Mouse (Mus musculus) MN1 (cell line): ENCODE data around the gene Becn1.

ENCODE experiments used
- DNase-seq: peaks from one replicate; pipeline ENCODE4 v3.0.0-alpha.2; 2016; ENCODE audit warnings: low spot score

The Becn1 gene

DNA sequence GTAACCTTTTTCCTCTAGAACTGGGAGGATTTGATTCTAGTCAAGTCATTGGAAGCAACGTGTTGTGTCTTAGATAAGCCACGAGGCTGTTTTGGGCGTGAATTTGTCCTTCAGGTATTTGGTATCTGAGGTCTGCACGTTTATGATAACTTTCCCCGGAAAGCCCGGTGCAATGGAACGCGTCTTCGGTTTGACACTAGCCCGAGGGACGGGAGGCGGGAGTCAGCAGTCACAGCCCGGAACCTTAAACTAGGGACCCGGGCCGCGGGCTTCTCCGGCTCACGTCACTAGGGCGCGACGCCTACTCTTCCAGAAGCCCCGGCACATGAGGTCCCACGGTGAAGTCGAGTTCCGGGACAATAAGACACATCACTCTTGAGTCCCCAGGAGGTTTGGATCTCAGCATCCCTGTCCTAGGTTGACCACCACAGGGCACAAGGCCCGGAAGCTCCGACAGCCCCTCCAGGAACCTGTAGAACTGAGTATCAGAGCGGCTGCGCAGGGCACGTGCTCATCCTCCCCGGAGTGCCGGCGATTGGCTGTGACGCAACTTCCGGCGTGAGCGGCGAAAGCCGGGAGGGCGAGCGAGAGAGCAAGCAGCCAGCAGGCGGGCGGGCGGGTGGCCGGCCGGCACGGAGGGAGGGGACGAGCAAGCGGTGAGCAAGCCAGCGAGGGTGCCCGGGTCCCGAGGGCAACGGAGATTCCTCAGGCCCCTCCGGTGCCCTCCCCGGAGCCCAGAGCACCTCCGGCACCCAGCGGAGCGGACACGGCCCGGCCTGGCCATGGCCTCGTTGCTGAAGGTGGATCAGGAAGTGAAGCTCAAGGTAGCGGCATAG is 13.8 kb upstream of the Becn1 start, which contains the start of gene Psme3:
Gene Psme3, plus strand, starts transcription at position 549 of the 836 bp plus-strand sequence.
- peak; percentile 92 for DNase-seq

DNA sequence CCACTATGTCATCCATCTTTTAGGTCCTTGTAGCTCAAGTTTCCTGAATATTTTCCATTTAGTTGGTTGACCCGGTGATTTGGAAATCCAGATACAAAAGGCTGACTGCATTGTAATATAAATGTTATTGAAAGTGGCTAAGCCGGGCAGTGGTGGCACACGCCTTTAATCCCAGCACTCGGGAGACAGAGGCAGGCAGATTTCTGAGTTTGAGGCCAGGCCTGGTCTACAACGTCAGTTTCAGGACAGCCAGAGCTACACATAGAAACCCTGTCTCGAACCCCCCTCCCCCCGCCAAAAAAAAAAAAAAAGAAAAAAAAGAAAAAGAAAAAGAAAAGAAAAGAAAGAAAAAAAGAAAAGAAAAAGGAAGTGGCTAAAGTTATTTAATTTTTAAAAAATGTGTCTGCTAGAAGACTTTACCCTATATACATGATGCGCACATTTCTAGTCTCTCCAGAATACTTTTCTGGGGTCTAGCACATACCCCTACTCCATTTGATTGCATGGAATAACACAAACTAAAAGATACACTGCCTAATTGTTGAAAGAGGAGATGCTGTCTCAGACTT is 13.1 kb upstream of the Becn1 start:
- DNase-seq = no peak

DNA sequence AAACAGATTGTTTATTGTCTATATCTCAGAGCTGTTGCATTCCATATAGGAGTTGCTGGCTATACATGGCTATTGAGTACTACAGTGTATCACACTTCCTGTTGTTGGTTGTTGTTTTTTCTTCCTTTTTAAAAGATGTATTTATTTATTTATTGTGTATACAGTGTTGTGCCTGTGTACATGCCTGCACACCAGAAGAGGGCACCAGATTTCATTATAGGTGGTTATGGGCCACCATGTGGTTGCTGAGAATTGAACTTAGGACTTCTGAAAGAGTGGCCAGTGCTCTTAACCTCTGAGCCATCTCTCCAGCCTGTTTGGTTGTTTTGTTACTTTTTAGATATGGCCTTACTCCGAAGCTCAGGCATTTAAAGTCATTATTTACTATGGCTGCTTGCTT is 12.5 kb upstream of the Becn1 start:
- no peak for DNase-seq

DNA sequence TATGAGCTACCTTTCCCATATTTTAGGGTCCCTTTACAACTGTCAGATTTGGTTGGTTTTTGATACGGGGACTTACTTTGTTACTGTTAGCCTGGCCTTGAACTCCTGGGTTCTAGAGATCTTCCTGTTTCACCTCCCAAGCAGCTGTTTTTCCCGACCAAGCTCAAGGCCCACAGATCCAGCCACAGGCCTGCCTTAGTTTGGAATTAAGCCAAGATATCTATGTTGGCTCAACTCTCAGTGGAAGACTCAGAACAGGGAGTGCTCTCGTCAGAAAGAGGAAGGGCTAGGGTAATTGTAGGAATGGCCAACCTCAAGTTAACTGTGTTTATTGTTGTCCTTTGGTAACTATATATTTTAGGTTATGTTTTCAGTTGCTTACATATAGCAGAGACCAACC is 10.1 kb upstream of the Becn1 start:
- DNase-seq = no peak

DNA sequence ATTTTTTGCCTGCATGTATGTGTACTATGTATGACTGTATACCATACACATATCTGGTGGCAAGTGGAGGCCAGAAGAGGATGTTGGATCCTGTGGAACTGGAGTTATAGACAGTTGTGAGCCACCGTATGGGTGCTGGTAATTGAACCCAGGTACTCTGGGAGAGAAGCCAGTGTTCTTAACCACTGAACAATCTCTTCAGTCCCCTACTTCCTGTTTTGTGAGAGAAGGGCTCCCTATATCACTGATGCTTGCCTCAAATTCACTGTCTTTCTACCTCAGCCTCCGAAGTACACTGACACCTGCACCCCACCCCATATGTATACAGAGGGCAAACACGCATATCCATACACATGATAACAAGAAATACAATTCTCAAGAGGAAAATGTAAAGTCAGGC is 9.0 kb upstream of the Becn1 start:
- no peak for DNase-seq

DNA sequence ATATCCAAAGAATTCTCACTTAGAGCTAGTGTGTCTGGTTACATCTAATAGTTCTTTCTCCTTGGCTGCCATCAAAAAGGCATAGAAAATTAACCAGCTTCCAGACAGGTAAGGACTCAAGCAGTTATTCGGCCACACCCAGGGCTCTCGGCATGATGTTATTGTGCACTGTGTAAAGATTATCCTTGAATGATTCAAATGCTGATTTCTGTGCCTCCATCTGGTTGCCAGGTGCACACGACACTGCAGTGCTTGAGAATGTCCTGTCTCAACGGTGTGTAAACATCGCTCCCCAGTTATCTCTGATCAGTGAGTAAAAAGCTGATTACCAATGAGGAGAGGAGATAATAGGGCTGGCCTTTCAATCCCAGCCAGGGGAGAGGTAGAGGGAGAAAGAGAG is 5.7 kb upstream of the Becn1 start:
- DNase-seq = no peak

DNA sequence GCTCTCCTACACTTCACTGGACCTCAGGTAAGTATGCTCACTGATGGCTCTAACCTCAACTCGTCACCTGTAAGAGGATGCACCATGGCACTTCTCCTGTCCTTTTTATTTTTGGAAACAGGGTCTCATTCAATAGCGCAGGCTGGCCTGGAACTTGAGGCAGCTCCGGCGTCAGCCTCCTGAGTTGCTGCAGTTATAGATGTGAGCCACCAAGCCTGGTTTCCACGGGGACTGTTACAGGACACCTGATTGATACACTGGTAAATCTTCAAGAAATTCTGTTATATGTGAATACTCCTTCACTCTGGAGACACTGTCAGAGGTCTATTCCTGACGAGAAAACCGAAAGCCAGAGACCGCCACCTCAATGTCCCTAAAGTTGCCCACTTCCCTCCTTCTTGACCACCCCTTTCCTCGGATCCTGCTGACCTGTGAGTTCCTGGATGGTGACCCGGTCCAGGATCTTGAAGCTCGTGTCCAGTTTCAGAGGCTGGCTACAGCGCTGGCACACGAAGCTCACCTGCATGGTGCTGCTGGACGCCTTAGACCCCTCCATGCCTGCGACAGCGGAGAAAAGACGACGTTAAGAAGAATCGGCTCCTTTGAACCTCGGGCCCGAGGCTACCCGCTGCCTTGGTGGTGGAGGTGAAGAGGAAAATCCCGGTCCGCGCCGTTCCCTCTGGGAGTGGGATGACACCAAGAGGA is 635 bp downstream of the Becn1 start:
- no peak for DNase-seq

DNA sequence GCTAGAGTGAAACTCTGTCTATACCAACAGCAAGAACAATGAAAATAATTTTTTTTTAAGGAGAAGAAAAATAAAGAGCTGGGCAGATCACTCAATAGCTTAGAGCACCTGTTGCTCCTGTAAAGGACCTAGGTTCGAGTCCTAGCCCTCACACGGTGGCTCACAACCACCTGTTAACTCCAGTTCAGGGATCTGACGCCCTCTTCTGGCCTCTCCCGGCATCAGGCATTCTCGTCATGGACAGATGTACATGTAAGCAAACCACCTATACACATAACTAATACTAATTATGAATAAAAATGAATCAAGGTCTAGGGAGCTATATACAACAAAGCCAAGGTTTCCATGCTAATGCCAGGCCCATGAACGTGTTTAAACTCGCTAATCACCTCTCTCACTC is 1.2 kb downstream of the Becn1 start:
- DNase-seq = no peak

DNA sequence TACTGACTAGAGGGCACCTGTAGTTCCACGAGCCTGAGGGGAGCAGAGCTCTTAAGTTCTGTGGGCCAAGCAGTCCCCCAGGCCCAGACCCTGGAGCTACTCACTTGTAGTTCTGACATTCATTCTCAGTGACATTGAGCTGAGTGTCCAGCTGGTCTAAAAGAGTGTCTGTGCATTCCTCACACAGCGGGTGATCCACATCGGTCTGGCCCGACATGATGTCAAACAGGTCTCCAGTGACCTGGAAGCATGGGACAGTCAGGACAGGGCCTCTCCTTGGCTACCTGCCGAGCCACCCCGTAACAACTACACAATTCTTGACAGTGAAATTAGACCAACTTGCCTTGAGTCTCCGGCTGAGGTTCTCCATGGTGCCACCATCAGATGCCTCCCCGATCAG is 6.9 kb downstream of the Becn1 start:
- no peak for DNase-seq

DNA sequence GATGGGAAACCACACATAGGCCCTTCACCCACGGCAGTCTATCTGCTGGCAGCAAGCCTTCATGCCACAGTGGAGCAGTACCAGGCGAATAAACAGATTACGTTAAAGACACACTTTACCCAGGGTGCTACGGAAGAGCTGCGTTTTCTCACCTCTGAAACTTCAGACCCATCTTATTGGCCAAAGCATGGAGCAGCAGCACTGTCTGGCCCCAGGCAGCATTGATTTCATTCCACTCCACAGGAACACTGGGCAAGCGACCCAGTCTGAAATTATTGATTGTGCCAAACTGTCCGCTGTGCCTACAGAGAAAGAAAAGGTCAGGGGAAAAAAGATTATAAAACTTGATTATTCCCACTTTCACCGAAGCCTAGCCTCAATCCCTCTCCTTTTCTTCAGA is 10.9 kb downstream of the Becn1 start:
- no peak for DNase-seq

DNA sequence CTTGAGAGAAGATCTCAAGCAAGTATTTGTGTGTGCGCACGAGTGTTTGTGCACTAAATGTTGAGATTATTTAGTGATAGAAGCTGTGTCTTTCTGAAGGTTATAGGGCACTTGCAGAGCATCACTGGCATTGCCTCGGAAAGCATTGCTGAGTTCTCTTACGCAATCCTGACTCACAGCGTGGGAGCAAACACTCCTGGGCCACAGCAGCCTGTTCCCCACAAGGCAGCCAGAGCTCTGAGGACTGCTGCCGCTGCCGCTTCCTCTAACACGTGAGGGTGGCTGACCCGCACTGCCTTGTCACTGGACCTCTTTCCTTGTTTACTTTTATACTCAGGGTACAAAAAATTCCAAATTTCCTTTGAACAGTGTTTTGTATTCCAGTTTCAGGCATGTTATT is 14.8 kb downstream of the Becn1 start:
- peak; percentile 20 for DNase-seq

DNA sequence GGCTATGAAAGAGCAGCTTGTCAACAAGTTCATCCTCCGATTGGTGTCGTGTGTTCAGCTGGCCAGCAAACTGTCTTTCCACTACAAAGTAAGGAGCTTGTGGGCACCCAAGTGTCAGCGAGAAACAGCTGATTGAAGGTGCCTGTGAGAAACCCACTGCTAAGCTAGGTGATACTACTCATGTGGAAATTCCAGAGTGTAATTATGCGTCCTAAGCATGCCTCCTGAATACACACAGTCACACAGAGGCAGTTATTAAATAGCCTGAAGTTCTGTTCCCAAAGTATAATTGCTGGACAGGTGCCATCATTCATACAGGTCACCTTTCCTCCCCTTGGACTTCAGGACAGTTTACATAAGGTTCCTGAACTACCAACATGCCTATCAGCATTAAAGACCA is 18.3 kb downstream of the Becn1 start:
- no peak for DNase-seq

DNA sequence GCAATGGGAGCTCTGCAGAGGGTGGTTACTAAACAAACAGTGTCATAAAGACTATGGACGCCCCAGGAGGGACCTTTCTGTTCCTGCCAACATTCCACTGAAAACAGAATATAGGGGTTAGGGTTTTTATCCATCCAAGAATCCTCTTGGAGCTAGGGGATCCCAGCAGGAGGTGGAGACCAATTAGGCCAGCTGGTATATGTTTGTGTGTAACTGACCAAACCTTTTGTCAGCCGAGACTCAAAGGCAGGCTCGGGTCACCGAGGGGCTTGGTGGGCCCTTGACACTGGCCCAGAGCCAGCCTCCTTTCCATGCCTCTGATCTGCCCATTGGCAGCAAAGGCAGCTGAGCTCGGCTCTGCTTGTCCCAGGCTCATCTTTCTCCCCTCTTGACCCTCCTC is 19.2 kb downstream of the Becn1 start:
- DNase-seq = no peak

DNA sequence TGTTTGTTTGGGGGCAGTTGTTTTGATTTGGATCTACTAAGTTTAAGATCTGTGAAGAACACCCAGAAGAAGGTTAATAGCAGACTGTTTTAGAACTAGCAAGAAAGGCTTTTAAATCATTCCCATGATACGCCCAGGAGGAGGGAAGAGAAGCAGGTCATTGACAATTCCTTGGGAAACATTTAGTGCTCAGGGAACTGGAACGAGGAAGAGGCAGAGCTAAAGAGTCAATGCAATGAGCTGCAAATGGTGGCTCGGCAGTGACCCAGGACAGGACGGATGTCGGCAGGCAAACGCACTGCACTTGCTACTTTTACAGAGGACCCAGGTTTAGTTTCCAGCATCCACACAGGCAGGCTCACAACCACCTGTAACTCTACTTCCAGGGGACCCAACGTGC is 21.2 kb downstream of the Becn1 start:
- no peak for DNase-seq

DNA sequence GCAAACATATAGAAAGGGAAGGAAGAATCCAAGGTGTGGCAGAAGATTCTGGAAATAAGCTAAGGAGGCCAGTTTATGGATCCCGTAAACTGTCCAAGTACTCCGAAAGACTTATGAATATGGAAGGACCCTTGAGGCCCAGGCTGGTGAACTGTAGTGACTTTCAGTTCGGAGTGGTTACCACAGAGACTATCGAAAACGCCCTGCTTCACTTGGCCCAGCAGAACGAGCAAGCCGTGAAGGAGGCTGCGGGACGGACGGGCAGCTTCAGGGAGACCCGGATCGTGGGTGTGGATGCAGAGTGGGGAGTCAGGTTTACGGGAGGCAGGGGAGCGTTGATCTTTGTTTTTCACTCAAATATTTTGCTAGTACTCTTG is 22.9 kb downstream of the Becn1 start:
- DNase-seq = no peak

DNA sequence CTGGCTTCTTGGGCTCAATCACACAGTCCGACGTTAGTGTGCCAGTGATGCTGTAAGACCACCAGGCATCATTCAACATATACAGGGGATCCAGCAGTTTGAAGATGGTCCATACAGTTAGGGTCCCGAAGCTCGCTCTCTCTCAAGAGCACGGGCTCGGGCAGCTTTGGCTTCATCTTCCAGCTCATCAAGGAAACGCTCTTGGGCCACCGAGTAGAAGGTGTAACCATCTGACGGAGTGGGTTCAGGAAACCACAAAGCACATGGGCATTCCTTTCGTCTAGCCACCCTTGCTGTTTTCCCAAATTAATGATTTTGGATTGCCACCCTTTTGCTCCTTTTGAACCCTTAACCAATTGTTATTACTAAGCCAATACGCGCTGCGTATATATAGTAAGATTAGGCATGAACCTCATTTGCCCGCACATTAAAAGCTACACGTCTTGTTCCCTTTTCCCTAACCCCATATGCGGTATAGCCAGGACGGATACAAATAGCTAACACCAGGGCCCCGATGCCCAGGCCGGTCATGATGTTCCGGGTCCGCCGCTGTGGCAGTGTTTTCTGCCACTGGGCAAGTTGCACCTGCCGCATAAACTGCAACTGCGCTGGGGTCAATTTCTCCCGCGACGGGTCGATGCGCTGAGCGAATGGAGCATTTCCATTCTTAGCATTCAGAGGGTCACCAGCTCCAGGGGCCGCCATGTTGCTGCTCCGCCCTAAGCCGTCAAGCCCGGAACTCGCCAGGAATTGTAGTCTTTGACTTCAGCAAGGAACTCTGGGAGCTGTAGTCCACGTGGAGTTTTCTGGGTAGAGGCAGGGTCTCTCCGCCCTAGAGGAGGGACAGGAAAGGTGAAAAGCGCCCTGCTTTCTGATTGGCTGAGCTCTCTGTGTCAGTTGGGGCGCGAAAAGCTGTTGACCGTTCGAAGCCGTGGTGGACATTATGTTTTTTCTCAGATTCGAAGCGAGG is 23.6 kb downstream of the Becn1 start, which contains the start of the genes Cntd1 and Coa3:
Gene Cntd1, plus strand, starts transcription at position 790 of the 970 bp plus-strand sequence.
Gene Coa3, minus strand, starts transcription at position 892 of the 970 bp plus-strand sequence.
- DNase-seq = peak; percentile 84

DNA sequence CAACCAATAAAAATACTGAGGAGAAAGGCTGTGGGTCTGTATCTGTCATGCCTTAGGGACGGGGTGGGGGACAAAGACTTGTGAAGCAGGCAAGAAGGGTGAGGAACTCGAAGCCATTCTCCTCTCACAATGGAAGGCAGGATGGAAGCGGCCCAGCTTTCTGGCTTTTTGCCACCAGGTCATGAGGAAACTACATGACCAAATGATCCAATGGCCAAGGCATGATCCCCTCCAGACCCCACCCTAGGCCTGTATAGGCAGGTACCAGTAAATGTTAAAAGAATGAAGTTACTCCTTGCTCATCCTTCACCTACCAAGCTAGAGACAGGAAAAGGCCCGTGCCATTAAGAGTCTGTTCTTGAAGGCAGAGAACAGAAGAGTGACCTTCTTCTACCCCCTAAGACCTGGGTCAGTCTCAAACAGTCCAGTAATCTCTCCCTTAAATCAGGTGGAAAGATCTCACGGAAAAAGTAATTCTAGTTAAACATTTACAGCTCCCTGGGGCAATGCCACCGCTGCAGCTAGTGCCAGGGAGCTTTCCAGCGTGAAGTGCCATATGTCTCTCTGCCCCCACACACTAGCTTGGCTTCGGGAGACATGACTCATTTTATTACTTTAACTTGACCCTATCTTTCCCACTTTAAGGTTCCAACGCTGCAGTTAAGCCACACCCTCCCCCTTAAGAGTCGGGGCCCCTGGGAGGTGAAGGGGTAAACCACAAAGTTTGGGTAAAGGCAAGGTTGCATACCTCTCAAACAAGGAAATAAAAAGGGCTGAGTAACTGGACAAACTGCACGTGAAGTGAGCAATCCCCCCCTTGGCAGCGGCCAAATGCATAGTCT is 24.5 kb downstream of the Becn1 start:
- peak; percentile 59 for DNase-seq

DNA sequence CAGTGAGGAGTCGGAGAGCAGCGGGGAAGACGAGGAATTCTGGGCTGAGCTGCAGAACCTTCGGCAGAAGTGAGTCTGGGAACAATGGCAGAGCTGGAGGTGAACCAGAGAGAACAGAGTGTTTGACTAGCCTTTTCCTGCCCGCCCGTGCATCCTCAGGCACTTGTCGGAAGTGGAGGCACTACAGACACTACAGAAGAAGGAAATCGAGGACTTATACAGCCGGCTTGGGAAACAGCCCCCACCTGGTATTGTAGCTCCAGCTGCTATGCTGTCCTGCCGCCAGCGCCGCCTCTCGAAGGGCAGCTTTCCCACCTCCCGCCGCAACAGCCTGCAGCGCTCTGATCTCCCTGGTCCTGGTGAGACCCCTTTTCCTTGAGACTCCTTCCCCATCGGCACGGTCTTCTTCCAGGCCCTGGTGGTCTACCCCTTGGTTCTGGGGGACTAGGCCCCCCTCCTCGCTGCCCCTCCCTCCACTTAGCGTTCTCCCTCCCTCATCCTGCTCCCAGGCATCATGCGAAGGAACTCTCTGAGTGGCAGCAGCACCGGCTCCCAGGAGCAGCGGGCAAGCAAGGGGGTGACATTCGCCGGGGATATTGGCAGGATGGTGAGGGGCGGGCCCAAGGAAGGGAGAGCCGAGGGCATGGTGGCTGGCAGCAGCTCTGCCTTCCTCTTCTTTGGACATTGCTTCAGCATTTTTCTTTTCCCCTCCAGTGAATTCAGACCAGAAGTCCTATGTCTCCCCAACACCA is 25.6 kb downstream of the Becn1 start:
- no peak for DNase-seq

DNA sequence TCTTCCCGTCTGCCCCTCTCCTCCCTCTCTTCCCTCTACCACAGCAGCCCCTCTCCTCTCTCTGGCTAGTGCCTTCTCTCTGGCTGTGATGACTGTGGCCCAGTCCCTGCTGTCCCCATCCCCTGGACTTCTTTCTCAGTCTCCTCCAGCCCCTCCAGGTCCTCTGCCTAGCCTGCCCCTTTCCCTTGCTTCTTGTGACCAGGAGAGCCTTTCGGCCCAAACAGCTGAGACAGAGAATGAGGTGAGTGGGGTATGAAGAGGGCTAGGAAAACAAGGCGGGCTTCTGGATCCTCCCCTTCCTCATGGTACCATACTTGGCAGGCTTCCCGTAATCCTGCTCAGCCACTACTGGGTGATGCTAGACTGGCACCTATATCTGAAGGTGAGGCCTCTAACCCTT is 26.8 kb downstream of the Becn1 start:
- DNase-seq = no peak

DNA sequence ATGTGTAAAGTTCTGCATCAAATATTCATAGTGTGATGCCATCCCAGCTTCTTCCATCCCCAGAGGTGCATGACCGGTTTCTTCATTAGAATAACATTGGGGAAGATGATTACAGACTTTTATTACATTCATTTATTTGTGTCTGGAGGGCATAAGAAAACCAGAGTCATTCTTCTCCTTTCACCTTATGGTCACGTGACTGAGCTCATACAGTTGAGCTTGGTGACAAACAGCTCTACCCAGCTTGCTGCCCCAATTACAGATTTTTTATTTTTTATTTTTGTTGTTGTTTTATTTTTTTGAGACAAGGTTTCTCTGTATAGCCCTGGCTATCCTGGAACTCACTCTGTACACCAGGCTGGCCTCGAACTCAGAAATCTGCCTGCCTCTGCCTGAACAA is 29.6 kb downstream of the Becn1 start:
- no peak for DNase-seq
